Mouse (Mus musculus) kidney, postnatal 25 days (tissue): ENCODE results near the gene Aebp1.
A peak's percentile ranks its signal among the peaks of the same experiment; 100 is the strongest.
"Not testable (repeated sequence)": the region's sequence is repeated elsewhere in the genome, so short reads cannot be mapped to it uniquely, and the experiment has no call there.

Experiments
- DNase-seq, 2 experiments: peaks; one replicate each; pipeline ENCODE4 v3.0.0; 2021; ENCODE audit warnings: mixed read lengths in 2 of 2

The Aebp1 gene

DNA sequence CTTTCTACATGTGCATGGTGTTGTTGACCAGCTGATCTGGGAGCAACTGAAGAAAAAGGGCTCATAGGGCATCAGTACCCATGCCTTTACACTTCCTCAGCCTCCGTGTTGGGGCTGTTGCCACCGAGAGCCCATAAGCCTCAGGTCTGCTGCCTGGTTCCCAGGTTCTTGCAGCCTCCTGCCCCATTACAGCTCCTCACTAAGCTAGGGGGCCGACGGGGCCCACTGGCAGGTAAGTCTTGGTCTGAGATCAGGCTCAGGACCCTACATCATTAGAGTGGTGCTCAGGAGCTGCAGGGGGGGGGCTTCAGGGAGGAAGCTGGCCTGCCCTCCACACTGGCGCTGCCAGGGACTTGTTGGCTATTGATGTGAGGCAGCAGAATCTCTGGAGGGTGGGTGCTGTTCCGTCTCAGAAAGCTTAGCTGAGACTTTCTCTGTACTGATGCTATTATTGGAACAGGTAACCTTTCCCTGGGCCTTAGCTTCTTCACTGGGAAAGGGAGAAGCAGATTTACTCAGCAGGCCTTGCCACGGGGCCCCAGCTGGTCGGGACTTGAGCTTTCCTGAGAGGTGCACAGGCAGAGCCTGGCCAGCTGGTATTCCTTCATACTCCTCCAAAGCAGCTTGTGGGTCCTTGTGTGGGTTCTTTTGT, 5.1 kb upstream of the Aebp1 start:
- DNase-seq: no peak

DNA sequence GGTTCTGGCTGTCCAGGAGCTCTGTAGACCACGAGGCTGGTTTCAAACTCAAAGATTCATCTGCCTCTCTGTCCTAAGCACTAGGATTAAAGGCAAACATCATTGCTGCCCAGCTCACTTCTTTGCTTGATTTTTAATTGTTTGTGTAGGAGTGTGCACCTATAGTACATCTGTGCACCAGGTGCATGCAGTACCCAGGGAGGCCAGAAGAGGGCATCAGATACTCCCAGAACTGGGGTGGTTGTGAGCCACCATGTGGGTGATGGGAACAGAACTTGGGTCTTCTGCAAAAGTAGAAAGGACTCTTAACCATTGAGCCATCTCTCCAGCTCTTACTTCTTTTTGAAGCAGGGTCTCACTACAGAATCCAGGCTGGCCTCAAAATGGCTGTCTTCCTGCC, 3.0 kb upstream of the Aebp1 start:
- DNase-seq: no peak

DNA sequence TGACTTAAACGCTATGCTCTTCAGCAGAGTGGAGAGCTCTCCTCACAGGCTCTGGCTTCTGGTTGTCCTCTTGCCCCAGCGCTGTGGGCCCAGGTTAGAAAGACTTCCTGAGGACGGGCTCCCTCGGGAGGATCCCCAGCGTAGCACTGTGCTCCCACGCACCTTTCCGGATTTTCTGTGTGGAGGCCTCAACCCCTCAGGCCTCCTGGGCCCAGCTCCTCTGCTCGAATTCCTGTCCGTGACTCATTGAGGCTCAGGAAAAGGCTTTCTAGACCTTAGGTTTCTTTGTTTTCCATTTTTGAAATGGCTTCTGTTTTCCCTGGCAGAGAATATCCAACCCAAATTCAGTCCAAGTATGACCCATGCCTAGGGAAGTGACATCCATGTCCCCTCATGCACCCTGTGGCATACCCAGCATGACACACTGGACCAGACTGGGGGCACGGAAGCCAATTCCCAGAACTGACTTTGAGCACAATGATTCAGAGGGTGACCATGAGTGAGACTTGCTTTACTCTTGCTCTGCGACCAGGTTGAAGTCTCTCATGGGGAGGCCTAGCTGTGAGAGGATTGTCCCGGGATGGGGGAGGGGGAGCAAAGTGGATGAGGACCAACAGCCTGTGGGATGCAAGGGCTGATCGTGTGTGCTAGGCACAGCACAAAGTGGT, 1.7 kb upstream of the Aebp1 start:
- no peak for DNase-seq

DNA sequence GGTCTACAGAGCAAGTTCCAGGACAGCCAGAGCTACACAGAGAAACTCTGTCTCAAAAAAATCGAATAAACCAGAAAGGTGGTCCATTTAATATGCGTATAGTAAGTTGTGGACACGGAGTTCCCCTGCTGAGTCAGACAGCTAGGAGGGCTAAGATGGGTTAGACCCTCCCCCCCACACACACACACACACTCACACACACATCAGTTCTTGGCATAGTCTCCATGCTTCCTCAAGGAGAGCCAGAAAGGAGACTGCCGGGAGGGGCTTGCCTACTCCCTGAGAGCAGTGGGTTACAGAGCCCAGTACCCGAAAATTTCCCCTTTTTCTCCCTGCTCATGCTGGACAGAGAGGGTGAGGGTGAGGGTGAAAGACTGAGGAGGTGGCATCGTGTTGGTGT, 1.1 kb upstream of the Aebp1 start:
- no peak for DNase-seq

DNA sequence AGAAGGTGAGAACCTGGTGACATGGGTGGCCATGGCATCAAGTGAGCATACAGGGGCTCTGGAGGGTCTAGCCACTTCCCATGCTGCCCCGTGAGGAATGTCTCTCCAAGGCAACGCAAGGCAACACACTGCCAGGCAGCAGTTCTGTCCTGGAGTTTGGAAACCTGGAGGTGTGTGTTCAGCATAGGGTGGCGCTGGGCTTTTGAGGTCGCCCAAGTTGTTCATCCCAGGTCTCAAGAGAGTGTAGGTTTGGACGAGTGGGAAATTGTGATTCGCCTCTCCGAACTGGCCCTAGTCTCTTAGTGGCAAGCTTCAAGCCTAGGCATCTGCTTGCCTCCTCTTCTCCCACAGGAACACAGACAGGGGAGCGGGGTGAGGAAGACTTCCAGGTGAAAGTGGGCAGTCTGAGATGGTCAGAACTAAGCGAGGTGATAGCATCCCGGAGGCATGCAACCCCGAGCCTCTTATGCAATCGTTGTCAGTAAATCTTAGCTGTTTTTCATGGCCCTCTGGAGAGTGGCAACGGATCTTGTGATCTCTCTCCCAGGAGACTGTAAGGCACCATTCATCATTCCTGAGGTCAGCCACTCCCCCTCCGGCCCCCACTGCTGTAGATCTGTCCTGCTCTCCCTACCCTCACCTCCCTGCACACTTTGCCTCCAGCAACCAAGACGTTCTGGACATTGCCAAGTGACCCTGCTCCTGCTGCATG, 803 bp downstream of the Aebp1 start:
- DNase-seq: peak; percentile 71 to 87

DNA sequence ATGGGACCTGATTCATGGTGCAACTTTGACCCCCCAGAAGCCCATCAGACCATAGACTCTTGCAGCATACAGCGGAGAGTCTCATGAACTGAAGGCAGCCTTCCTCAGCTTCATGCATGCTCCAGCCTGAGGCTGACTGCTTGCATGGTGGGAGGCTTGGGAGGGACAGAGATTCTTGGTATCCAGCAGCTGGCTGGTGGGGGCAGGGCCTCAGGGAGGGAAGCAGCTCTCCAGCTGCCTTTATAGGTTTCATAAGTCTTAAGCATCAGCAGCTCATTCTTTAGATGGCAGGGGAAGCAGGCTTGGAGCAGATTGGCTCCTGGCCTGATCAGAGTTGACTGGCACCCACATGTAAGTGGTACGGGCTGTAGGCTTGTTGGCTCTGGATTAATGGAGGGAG, 5.4 kb downstream of the Aebp1 start:
- DNase-seq: peak in 1 of 2 experiments; percentile 31

DNA sequence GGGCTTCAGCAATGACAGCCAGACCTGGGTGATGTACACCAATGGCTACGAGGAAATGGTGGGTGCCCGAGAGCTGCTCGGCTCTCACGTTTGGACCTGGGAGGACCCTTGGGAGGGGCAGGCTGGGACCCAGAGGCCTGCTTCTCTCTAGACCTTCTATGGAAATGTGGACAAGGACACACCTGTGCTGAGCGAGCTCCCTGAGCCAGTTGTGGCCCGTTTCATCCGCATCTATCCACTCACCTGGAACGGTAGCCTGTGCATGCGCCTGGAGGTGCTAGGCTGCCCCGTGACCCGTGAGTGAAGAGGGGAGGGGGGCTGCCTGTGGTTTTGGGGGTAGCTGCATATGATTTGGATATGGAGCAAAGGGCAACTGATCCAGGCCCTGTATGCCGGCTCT, 6.6 kb downstream of the Aebp1 start:
- peak; percentile 61 to 77 for DNase-seq

DNA sequence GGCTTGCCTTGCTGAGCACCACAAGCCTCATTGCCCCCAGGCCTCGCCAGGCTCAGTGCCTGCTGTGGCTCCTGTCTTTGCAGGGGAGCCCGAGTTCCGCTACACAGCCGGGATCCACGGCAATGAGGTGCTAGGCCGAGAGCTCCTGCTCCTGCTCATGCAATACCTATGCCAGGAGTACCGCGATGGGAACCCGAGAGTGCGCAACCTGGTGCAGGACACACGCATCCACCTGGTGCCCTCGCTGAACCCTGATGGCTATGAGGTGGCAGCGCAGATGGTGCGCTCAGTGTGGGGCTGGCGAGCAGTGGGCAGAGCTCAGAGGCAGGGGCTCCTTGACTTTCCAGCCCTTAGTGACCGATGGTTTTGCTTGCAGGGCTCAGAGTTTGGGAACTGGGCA, 7.6 kb downstream of the Aebp1 start:
- DNase-seq: peak in 1 of 2 experiments; percentile 33

DNA sequence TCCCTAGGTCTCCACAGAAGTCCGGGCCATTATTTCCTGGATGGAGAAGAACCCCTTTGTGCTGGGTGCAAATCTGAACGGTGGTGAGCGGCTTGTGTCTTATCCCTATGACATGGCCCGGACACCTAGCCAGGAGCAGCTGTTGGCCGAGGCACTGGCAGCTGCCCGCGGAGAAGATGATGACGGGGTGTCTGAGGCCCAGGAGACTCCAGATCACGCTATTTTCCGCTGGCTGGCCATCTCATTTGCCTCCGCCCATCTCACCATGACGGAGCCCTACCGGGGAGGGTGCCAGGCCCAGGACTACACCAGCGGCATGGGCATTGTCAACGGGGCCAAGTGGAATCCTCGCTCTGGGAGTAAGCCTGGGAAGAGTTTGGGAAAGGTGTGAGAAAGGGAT, 8.3 kb downstream of the Aebp1 start:
- DNase-seq: peak in 1 of 2 experiments; percentile 40

DNA sequence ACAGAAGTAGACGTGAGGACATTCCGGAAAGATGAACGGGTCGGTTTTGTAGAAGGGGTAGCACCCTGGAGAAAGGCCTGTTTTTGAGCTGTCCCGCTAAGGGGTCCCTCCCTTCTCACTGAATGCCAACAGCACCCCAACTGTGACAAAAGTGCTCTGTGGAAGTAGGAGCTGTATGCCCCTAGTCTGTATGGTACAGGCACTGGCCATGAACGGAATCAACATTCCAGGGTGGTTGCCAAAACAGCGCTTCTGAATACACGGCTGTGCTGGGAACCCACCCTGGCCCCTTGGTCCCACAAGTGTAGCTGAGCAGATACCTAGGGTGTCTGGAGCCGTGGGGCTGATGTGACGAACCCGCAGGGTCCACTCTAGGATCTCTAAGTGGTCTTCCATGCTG, 11.0 kb downstream of the Aebp1 start:
- DNase-seq: peak in 1 of 2 experiments; percentile 37

DNA sequence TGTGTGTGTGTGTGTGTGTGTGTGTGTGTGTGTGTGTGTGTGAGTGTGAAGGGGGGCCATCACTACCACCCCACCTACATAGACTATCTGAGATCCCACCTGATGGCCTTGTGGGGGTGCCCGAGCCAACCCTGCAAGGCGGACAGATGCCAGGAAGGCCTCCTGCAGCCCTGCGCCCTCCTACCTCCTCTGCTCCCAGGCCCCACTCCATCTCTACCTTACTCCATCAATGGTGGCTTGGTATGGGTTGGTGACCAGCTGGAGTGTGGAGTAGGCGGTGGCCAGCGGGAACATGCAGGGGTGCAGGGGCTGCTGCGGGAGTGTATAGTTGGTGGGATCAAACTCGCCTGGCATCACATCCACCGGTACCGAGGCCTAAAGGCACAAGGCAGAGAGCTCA, 11.4 kb downstream of the Aebp1 start:
- peak in 1 of 2 experiments; percentile 33 for DNase-seq

DNA sequence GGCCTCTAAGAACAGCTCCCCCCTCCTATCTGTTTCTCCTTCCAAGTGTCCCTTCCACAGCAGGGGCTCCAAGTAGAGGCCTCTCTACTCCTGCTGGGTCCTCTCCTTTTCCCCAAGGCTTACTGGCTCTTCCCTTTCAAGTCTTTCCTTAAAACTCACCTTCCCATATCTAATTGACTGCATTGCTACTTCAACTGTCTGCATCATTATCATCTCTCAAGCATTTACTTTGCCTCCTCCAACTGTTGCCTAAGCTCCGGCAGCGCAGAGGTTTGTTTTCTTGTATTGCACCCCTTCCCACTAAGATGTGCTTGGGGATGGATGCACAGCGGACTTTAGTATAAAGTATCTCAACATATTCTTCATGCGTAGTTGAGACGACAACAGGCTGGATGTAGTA, 15.7 kb downstream of the Aebp1 start:
- no peak for DNase-seq

DNA sequence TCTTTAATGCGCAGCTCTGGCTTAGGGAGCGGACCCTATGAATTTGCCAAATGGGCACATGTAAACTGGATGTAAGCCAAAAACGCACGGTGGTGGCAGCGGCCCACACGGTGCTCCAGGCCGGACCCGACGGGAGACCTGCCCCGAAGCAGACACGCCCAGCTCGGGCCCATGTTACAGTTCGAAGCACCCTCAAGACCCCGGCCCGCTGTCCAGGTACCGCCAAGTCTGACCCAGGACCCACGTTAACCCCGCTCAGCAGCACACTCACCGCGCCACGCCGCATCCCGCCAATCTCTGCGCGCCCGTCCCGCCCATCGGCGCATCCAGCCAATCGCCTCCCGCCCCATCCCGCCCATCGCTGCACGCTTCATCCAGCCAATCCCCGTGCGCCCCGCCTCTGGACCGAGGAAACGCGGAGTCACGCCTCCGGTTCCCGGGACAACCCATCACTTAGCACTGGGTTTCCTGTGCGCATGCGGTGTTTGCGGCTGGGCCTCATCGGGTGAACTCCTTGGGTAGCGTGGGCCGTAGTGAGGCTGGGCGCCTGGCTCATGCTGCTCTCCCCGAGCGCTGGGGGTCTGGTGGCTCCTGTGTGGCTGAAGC, 16.3 kb downstream of the Aebp1 start, which contains the start of gene Pold2:
Gene Pold2, minus strand, starts transcription at position 372 of the 606 bp plus-strand sequence.
- peak; percentile 99 to 100 for DNase-seq

DNA sequence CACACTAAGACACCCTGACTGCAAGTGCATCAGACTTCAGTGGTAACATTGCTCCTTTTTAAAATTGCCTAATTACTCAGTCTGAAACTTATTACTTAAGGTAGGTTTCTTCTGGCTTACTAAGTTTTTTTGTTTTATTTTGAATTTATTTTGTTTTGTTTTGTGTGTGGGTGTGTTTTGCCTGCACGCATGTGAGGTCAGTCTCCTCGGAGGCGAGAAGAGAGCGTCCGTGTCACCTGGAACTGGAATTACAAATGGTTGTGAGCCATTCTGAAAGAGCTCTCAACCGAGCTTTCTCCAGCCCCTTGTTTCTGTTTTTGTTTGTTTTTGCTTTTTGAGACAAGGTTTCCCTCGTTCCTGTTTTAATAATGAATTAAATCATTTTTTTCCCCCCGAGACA, 16.9 kb downstream of the Aebp1 start:
- no peak for DNase-seq

DNA sequence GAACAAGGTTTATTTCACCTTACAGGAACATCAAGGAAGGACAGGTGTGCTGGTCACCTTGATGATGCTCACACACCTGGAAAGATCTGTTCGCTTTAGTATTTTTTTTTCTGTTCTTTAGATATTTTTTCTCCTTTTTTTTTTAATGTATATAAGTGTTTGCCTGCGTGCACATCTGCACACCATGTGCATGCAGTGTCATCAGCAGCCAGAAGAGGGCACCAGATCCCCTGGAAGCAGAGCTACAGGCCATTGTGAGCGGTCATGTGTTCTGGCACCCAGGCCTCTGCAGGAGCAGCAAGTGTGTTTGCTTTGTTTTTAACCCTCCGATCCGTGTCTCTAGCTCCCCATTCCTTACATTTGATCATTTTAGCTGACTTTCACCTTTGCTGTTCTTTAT, 18.2 kb downstream of the Aebp1 start:
- DNase-seq: peak; percentile 65 to 73

DNA sequence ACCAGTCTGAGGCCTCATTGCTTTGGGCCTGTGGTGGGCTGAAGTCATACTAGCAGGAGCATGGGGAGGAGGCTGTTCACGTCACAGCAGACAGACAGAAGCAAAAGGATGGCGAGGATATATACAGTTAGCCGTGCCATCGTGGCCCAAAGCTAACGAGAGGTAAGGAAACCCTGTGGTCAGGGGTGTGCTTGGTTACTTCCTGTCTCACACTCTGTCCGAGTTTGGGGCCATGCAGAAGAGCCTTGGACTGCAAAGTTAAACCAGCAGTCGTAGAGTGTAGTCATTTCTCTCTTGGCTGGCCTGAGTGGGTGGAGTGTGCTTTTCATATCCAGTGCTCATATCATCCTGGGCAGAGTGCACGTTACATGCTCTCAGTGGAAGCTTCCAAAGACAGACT, 20.8 kb downstream of the Aebp1 start:
- DNase-seq: no peak

DNA sequence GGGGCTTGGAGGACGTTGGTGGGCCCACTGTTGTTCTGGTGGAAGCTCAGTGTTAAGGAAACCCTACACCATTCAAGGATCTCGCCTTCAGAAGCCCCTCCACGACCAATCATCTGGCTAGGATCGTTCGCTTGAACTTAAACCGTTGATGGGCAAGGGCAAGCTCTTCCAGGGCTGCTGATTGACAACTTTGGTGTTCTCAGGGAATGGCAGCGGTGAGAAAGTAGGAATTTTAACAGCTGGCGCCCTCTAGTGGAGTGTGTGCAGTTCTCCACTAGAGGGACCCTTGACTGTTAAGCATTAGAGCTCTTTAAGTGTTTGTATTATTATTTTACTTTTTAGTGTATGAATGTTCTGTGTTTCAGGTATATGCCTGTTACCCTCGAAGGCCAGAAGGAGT, 24.4 kb downstream of the Aebp1 start:
- DNase-seq: peak; percentile 73 to 79

DNA sequence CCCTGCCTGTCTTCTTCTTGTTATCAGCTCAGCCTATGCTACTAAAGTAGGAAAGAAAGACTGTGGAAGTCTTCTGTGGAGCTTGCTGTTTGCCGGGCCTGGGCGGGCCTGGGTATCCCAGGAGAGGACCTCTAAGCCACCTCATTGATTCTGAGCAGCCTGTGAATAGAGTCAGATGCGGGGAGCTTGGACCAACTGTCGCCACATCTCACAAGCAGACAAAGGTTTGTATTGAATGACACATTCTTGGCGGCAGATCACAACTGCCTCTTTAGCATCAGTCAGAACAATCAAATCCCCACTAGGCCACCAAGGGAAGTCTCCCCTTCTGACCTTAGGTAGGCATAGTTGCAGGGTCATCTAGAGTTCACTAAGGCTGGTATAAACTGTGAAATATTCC, 25.5 kb downstream of the Aebp1 start:
- DNase-seq: no peak

DNA sequence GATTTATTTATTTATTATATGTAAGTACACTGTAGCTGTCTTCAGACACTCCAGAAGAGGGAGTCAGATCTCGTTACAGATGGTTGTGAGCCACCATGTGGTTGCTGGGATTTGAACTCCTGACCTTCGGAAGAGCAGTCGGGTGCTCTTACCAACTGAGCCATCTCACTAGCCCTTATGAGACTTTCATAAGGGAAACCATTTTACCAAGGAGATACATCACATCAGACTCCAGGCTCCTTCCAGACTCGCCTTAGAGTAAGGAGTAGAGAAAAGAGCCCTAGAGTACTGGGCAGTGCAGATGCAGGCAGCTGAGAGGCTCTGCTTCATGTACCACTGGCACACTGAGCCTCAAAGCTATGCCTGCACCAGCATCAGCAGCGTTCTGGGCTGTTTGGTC, 26.8 kb downstream of the Aebp1 start:
- not testable (repeated sequence) for DNase-seq

DNA sequence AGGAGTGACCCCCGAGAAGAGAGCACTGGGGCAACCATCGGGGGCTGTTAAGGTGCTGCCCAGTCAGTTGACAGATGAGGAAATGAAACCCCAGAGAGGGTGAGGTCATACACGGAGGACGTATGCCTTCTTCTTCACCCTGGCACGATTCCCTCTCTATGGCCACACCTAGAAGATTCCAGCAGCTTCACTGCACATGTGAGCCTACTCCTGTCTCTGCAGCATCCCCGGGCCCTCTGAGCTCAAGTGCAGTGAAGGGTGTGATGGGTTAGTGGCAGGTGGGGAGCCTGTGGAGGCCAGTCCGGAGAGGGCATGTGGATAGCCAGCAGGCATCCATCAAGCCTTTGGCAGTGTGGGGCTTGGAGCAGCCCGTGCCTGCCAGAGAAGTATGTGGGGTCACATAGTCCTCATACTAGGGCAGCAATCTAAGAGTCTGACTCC, 30.4 kb downstream of the Aebp1 start:
- peak; percentile 26 to 57 for DNase-seq

DNA sequence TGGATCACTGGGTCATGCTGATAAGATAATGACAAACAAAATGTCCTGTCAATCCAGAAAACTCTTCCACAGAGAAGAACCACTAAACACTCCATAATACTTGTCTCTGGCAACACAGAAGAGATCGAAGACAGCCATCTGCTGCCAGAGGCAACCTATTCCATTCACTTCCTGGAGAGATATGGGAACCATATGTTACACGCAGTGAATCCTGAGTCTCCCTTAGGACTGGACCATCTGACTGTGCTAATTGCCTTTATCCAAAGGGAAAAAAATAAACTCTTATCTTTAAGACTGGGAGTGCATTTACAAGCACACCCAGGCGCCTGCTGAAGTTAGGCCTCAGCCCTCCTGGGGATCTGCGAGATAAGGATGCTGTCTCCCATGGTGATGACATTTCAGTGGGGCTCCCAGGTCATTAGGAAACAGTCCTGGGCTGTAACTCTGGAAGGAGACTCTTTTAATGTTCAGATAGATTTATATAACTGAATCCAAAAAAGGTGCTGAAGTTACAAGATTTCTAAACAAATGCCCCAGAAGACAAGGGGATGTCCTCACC, 31.1 kb downstream of the Aebp1 start:
- no peak for DNase-seq

DNA sequence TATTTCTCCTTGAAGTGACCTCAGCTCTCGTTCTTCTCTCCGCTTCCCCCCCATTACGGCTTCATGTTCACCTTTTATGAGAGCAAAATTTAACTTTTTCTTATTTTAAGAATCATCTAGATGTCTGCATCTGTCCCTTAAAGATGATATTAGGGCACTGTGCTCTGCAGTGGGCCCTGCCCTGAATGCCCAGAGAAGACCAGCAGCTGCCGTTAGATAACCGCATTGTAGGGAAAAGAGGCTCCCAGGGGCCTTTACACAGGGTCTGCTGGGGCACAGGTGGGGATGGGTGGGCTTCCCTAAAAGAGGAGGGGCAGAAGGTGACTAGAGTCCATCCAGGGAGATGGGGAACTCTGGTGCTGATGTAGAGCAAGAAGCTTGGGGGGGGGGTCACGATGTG, 32.1 kb downstream of the Aebp1 start:
- DNase-seq: no peak

DNA sequence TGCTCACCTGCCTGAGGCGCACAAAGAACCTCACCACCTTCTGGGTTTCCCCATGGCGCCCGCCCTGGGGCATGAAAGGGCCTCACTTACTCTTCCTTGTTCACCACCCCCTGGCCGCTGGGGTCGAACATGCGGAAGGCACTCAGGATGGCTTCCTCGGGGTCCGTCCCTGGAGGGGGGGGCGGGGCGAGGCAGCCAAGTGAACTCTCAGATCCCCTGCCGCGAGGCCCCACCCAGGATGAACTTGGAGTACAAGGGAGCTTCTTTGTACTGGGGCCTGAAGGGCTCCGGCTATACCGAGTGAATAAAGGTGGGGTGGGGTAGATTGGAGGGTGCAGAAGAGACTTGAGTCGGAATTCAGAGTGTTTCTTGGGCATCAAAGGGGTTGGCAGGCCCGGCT, 35.5 kb downstream of the Aebp1 start:
- peak in 1 of 2 experiments; percentile 40 for DNase-seq
